Mouse (Mus musculus): ENCODE measurements at regions not wholly inside any gene's neighbourhood (a gene's known extent, or its start where the extent isn't known, plus 50 kb on each side); places are given as distances from the start of the nearest gene placed in this dataset.

GRCm38 (mm10) chr4:91093885-91094284 is 306.7 kb downstream of the Elavl2 start:
- TF ChIP-seq CTCF (IDR thresholded peaks at IDR 0.05; ENCODE audit: control insufficient read depth, insufficient read depth, insufficient replicate concordance, low read depth, low read length) (no peak), POLR2A (IDR thresholded peaks at IDR 0.05; ENCODE audit: control insufficient read depth, low read depth, low read length) (no peak)

Data from testis, adult 2 months (tissue).